Mouse (Mus musculus): ENCODE measurements around the gene Cyp1b1.
A peak's percentile ranks its signal among the peaks of the same experiment; 100 is the strongest.

The Cyp1b1 gene

GRCm38 (mm10) chr17:79713643-79714367 lies 1.1 kb downstream of the Cyp1b1 start:
- DNase-seq (ENCODE audit: low spot score in 2 of 2): no peak

- DNase-seq (ENCODE audit: low spot score in 2 of 2): peak in 1 of 2 experiments; percentile 21
These were observed 1.6 kb downstream of the Cyp1b1 start for GRCm38 (mm10) chr17:79713276-79713642.

- no peak for DNase-seq (ENCODE audit: low spot score in 2 of 2)
These were observed 2.3 kb downstream of the Cyp1b1 start for GRCm38 (mm10) chr17:79712536-79712935.

- DNase-seq (ENCODE audit: low spot score in 2 of 2): no peak
These were observed 2.9 kb downstream of the Cyp1b1 start for GRCm38 (mm10) chr17:79711944-79712343.

GRCm38 (mm10) chr17:79710246-79710842 lies 4.5 kb downstream of the Cyp1b1 start:
- DNase-seq (ENCODE audit: low spot score in 2 of 2): no peak

GRCm38 (mm10) chr17:79709718-79710117 lies 5.1 kb downstream of the Cyp1b1 start:
- no peak for DNase-seq (ENCODE audit: low spot score in 2 of 2)

- no peak for DNase-seq (ENCODE audit: low spot score in 2 of 2)
These were observed 6.7 kb downstream of the Cyp1b1 start for GRCm38 (mm10) chr17:79708168-79708567.

GRCm38 (mm10) chr17:79705671-79706455 lies 9.0 kb downstream of the Cyp1b1 start:
- peak in 1 of 2 experiments; percentile 41 for DNase-seq (ENCODE audit: low spot score in 2 of 2)

- no peak for DNase-seq (ENCODE audit: low spot score in 2 of 2)
These were observed 14.0 kb downstream of the Cyp1b1 start for GRCm38 (mm10) chr17:79700871-79701270.

- no peak for DNase-seq (ENCODE audit: low spot score in 2 of 2)
These were observed 15.7 kb downstream of the Cyp1b1 start for GRCm38 (mm10) chr17:79699197-79699596.

- no peak for DNase-seq (ENCODE audit: low spot score in 2 of 2)
These were observed 19.3 kb downstream of the Cyp1b1 start for GRCm38 (mm10) chr17:79695541-79695940.

- no peak for DNase-seq (ENCODE audit: low spot score in 2 of 2)
These were observed 19.8 kb downstream of the Cyp1b1 start for GRCm38 (mm10) chr17:79695106-79695505.

GRCm38 (mm10) chr17:79670837-79671236 lies 44.0 kb downstream of the Cyp1b1 start:
- DNase-seq (ENCODE audit: low spot score in 2 of 2): no peak

- DNase-seq (ENCODE audit: low spot score in 2 of 2): no peak
These were observed 50.8 kb downstream of the Cyp1b1 start for GRCm38 (mm10) chr17:79664106-79664417.

GRCm38 (mm10) chr17:79663393-79664105 lies 51.3 kb downstream of the Cyp1b1 start:
- peak in 1 of 2 experiments; percentile 4 for DNase-seq (ENCODE audit: low spot score in 2 of 2)

- DNase-seq (ENCODE audit: low spot score in 2 of 2): no peak
These were observed 53.0 kb downstream of the Cyp1b1 start for GRCm38 (mm10) chr17:79661848-79662247.

- peak; percentile 15 to 56 for DNase-seq (ENCODE audit: low spot score in 2 of 2)
These were observed 53.5 kb downstream of the Cyp1b1 start for GRCm38 (mm10) chr17:79661387-79661786.

GRCm38 (mm10) chr17:79658863-79659262 lies 56.0 kb downstream of the Cyp1b1 start:
- no peak for DNase-seq (ENCODE audit: low spot score in 2 of 2)

- no peak for DNase-seq (ENCODE audit: low spot score in 2 of 2)
These were observed 56.4 kb downstream of the Cyp1b1 start for GRCm38 (mm10) chr17:79658452-79658851.

- no peak for DNase-seq (ENCODE audit: low spot score in 2 of 2)
These were observed 57.1 kb downstream of the Cyp1b1 start for GRCm38 (mm10) chr17:79657785-79658184.

- no peak for DNase-seq (ENCODE audit: low spot score in 2 of 2)
These were observed 60.7 kb downstream of the Cyp1b1 start for GRCm38 (mm10) chr17:79654187-79654586.

- DNase-seq (ENCODE audit: low spot score in 2 of 2): no peak
These were observed 61.7 kb downstream of the Cyp1b1 start for GRCm38 (mm10) chr17:79653171-79653570.

All from heart, adult 9 months (tissue).